Mouse (Mus musculus): Measurements from ENCODE around the gene Ankrd24. TPM values are rescaled to one million over a fixed set of nuclear protein-coding genes. Genes with fewer than 3 reads are reported as not detected.

Gene Ankrd24
- total and polyA plus RNA-seq, 3 experiments: 9.8 to 16.3 (median 13.4) TPM

- H3K27me3 ChIP-seq (ENCODE audit: insufficient read depth, low read length): peaks cover 3% of the 10 kb centered on the region; the same call in 1 of the 2 replicates
- H3K9me3 ChIP-seq (replicated peaks): no peaks in the 10 kb centered on the region
- peaks cover 77% of the 10 kb centered on the region for H3K4me1 ChIP-seq (ENCODE audit: insufficient read depth, low read depth, low read length)
- DNase-seq (ENCODE audit: low spot score): peak; percentile 48
- no peak overlapping the region for H3K4me3 ChIP-seq (ENCODE audit: low read depth, low read length)
- no peak for ATAC-seq (ENCODE audit: extremely low read depth, insufficient number of reproducible peaks, low FRiP score, poor library complexity, severe bottlenecking)
- TF ChIP-seq POLR2AphosphoS5 (IDR thresholded peaks at IDR 0.05; ENCODE audit: insufficient replicate concordance, low read depth, low read length): no peak
- TF ChIP-seq CTCF (IDR thresholded peaks at IDR 0.05; ENCODE audit: low read depth, low read length): peak; percentile 41; the same call in 1 of the 2 replicates
- H3K36me3 ChIP-seq (replicated peaks): peaks cover 4% of the 10 kb centered on the region
These were observed 25.6 kb upstream of the Ankrd24 start for GRCm38 (mm10) chr10:81602741-81603151.

- DNase-seq (ENCODE audit: low spot score): no peak
- H3K4me3 ChIP-seq (ENCODE audit: low read depth, low read length): peak overlapping the region; percentile 70
- ATAC-seq (ENCODE audit: extremely low read depth, insufficient number of reproducible peaks, low FRiP score, poor library complexity, severe bottlenecking): no peak
- no peak for TF ChIP-seq TAL1 (conservative IDR thresholded peaks at IDR 0.05; ENCODE audit: low read depth, low read length)
- TF ChIP-seq POLR2AphosphoS5 (IDR thresholded peaks at IDR 0.05; ENCODE audit: insufficient replicate concordance, low read depth, low read length): no peak
- TF ChIP-seq GATA2 (IDR thresholded peaks at IDR 0.05; ENCODE audit: borderline replicate concordance, low read depth, low read length): no peak
- TF ChIP-seq GATA1 (IDR thresholded peaks at IDR 0.05; ENCODE audit: borderline replicate concordance, low read length): no peak
- TF ChIP-seq CTCF (IDR thresholded peaks at IDR 0.05; ENCODE audit: low read depth, low read length): no peak
- H3K4me1 ChIP-seq (ENCODE audit: insufficient read depth, low read depth, low read length): peaks cover 67% of the 10 kb centered on the region
- H3K9me3 ChIP-seq (replicated peaks): no peaks in the 10 kb centered on the region
- H3K36me3 ChIP-seq (replicated peaks): peaks cover 19% of the 10 kb centered on the region
- H3K27me3 ChIP-seq (ENCODE audit: insufficient read depth, low read length): no peaks in the 10 kb centered on the region
These were observed 24.0 kb upstream of the Ankrd24 start for GRCm38 (mm10) chr10:81604019-81604967.

- ATAC-seq (ENCODE audit: extremely low read depth, insufficient number of reproducible peaks, low FRiP score, poor library complexity, severe bottlenecking) (peak; percentile 23; the same call in 1 of the 2 replicates), DNase-seq (ENCODE audit: low spot score) (peak; percentile 48)
- Histone ChIP-seq H3K4me1 (ENCODE audit: insufficient read depth, low read depth, low read length) (peaks cover 64% of the 10 kb centered on the region), H3K36me3 (replicated peaks) (peaks cover 27% of the 10 kb centered on the region), H3K4me3 (ENCODE audit: low read depth, low read length) (peak overlapping the region; percentile 70), H3K9me3 (replicated peaks) (no peaks in the 10 kb centered on the region), H3K27me3 (ENCODE audit: insufficient read depth, low read length) (no peaks in the 10 kb centered on the region)
- TF ChIP-seq CTCF (IDR thresholded peaks at IDR 0.05; ENCODE audit: low read depth, low read length): peak; percentile 45
- no peak for TF ChIP-seq GATA1 (IDR thresholded peaks at IDR 0.05; ENCODE audit: borderline replicate concordance, low read length)
These were observed 23.2 kb upstream of the Ankrd24 start for GRCm38 (mm10) chr10:81604968-81605665.

GRCm38 (mm10) chr10:81605666-81605973 lies 22.7 kb upstream of the Ankrd24 start:
- ATAC-seq (ENCODE audit: extremely low read depth, insufficient number of reproducible peaks, low FRiP score, poor library complexity, severe bottlenecking) (no peak), DNase-seq (ENCODE audit: low spot score) (no peak)
- peaks cover 59% of the 10 kb centered on the region for H3K4me1 ChIP-seq (ENCODE audit: insufficient read depth, low read depth, low read length)
- H3K9me3 ChIP-seq (replicated peaks): no peaks in the 10 kb centered on the region
- peaks cover 27% of the 10 kb centered on the region for H3K36me3 ChIP-seq (replicated peaks)
- peak overlapping the region; percentile 70 for H3K4me3 ChIP-seq (ENCODE audit: low read depth, low read length)
- no peak for TF ChIP-seq CTCF (IDR thresholded peaks at IDR 0.05; ENCODE audit: low read depth, low read length)
- no peak for TF ChIP-seq POLR2AphosphoS5 (IDR thresholded peaks at IDR 0.05; ENCODE audit: insufficient replicate concordance, low read depth, low read length)
- no peak for TF ChIP-seq GATA1 (IDR thresholded peaks at IDR 0.05; ENCODE audit: borderline replicate concordance, low read length)
- TF ChIP-seq TAL1 (conservative IDR thresholded peaks at IDR 0.05; ENCODE audit: low read depth, low read length): no peak
- TF ChIP-seq GATA2 (IDR thresholded peaks at IDR 0.05; ENCODE audit: borderline replicate concordance, low read depth, low read length): no peak
- H3K27me3 ChIP-seq (ENCODE audit: insufficient read depth, low read length): no peaks in the 10 kb centered on the region

GRCm38 (mm10) chr10:81605974-81606751 lies 22.2 kb upstream of the Ankrd24 start, which contains the start of gene BC025920:
TSS of gene BC025920 (plus strand) at chr10:81606270.
- ATAC-seq (ENCODE audit: extremely low read depth, insufficient number of reproducible peaks, low FRiP score, poor library complexity, severe bottlenecking) (peak; percentile 92), DNase-seq (ENCODE audit: low spot score) (peak; percentile 98)
- Histone ChIP-seq H3K4me1 (ENCODE audit: insufficient read depth, low read depth, low read length) (peaks cover 53% of the 10 kb centered on the region), H3K4me3 (ENCODE audit: low read depth, low read length) (peak within 1 kb of the TSS; percentile 79), H3K36me3 (replicated peaks) (peaks cover 27% of the 10 kb centered on the region), H3K9me3 (replicated peaks) (0 out of 2 replicates have a peak, but pooled peaks cover 2% of the 10 kb centered on the region), H3K27me3 (ENCODE audit: insufficient read depth, low read length) (no peaks in the 10 kb centered on the region)
- TF ChIP-seq GATA1 (IDR thresholded peaks at IDR 0.05; ENCODE audit: borderline replicate concordance, low read length) (no peak), POLR2AphosphoS5 (IDR thresholded peaks at IDR 0.05; ENCODE audit: insufficient replicate concordance, low read depth, low read length) (no peak), CTCF (IDR thresholded peaks at IDR 0.05; ENCODE audit: low read depth, low read length) (no peak), GATA2 (IDR thresholded peaks at IDR 0.05; ENCODE audit: borderline replicate concordance, low read depth, low read length) (no peak), TAL1 (conservative IDR thresholded peaks at IDR 0.05; ENCODE audit: low read depth, low read length) (no peak)

- Histone ChIP-seq H3K9me3 (replicated peaks) (0 out of 2 replicates have a peak, but pooled peaks cover 2% of the 10 kb centered on the region), H3K4me3 (ENCODE audit: low read depth, low read length) (no peak overlapping the region), H3K27me3 (ENCODE audit: insufficient read depth, low read length) (no peaks in the 10 kb centered on the region), H3K36me3 (replicated peaks) (peaks cover 27% of the 10 kb centered on the region), H3K4me1 (ENCODE audit: insufficient read depth, low read depth, low read length) (peaks cover 42% of the 10 kb centered on the region)
- DNase-seq (ENCODE audit: low spot score) (no peak), ATAC-seq (ENCODE audit: extremely low read depth, insufficient number of reproducible peaks, low FRiP score, poor library complexity, severe bottlenecking) (no peak)
- no peak for TF ChIP-seq GATA2 (IDR thresholded peaks at IDR 0.05; ENCODE audit: borderline replicate concordance, low read depth, low read length)
- no peak for TF ChIP-seq CTCF (IDR thresholded peaks at IDR 0.05; ENCODE audit: low read depth, low read length)
- TF ChIP-seq POLR2AphosphoS5 (IDR thresholded peaks at IDR 0.05; ENCODE audit: insufficient replicate concordance, low read depth, low read length): no peak
- no peak for TF ChIP-seq TAL1 (conservative IDR thresholded peaks at IDR 0.05; ENCODE audit: low read depth, low read length)
- TF ChIP-seq GATA1 (IDR thresholded peaks at IDR 0.05; ENCODE audit: borderline replicate concordance, low read length): no peak
These were observed 20.0 kb upstream of the Ankrd24 start for GRCm38 (mm10) chr10:81608308-81608707.

Measured in G1E (cell line).